Mouse (Mus musculus): ENCODE data around the gene Atr. TPM values are rescaled to one million over a fixed set of nuclear protein-coding genes. Genes with fewer than 3 reads are reported as not detected.

The Atr gene
- polyA plus RNA-seq, 1 experiment from 2014 or later, result 18.3 TPM

Other genes starting within 250 kb of the Atr start
- gene Pcolce2, start 220.0 kb upstream of the Atr start, polyA plus RNA-seq (2014; fragmentation: Nextera tagmentation; extraction: Ambion mirVana), result 1.8 and 2.0 TPM in 2 replicates
- 2.8 and 3.1 TPM in 2 replicates for gene Trpc1, start 107.2 kb upstream of the Atr start, polyA plus RNA-seq (2014; fragmentation: Nextera tagmentation; extraction: Ambion mirVana)
- 4.4 and 7.5 TPM in 2 replicates for gene Pls1, start 12.3 kb upstream of the Atr start, polyA plus RNA-seq (2014; fragmentation: Nextera tagmentation; extraction: Ambion mirVana)
- 14.8 and 17.5 TPM in 2 replicates for gene Xrn1, start 97.2 kb downstream of the Atr start, polyA plus RNA-seq (2014; fragmentation: Nextera tagmentation; extraction: Ambion mirVana)